Mouse (Mus musculus): Measurements from ENCODE around the gene Nfic.
"Not testable (repeated sequence)": the region's sequence is repeated elsewhere in the genome, so short reads cannot be mapped to it uniquely, and the experiment has no call there.

Nfic gene

GRCm38 (mm10) chr10:81460951-81461350, 5.5 kb upstream of the Nfic start:
- DNase-seq (ENCODE audit: low read depth, low spot score) = no peak

- DNase-seq (ENCODE audit: low read depth, low spot score) = no peak
Observed at GRCm38 (mm10) chr10:81460471-81460870, 5.0 kb upstream of the Nfic start.

- no peak for DNase-seq (ENCODE audit: low read depth, low spot score)
Observed at GRCm38 (mm10) chr10:81459399-81459798, 4.0 kb upstream of the Nfic start.

GRCm38 (mm10) chr10:81458267-81458666, 2.8 kb upstream of the Nfic start:
- no peak for DNase-seq (ENCODE audit: low read depth, low spot score)

GRCm38 (mm10) chr10:81457624-81458023, 2.2 kb upstream of the Nfic start:
- no peak for DNase-seq (ENCODE audit: low read depth, low spot score)

GRCm38 (mm10) chr10:81456983-81457563, 1.6 kb upstream of the Nfic start:
- DNase-seq (ENCODE audit: low read depth, low spot score) = no peak

- no peak for DNase-seq (ENCODE audit: low read depth, low spot score)
Observed at GRCm38 (mm10) chr10:81454106-81454505, 1.3 kb downstream of the Nfic start.

- no peak for DNase-seq (ENCODE audit: low read depth, low spot score)
Observed at GRCm38 (mm10) chr10:81452947-81453288, 2.5 kb downstream of the Nfic start.

- DNase-seq (ENCODE audit: low read depth, low spot score) = no peak
Observed at GRCm38 (mm10) chr10:81452237-81452946, 3.0 kb downstream of the Nfic start.

- no peak for DNase-seq (ENCODE audit: low read depth, low spot score)
Observed at GRCm38 (mm10) chr10:81451365-81451745, 4.1 kb downstream of the Nfic start.

- DNase-seq (ENCODE audit: low read depth, low spot score) = no peak
Observed at GRCm38 (mm10) chr10:81450641-81451364, 4.6 kb downstream of the Nfic start.

GRCm38 (mm10) chr10:81450140-81450539, 5.3 kb downstream of the Nfic start:
- DNase-seq (ENCODE audit: low read depth, low spot score) = no peak

GRCm38 (mm10) chr10:81445516-81445915, 9.9 kb downstream of the Nfic start:
- DNase-seq (ENCODE audit: low read depth, low spot score) = not testable (repeated sequence)

- DNase-seq (ENCODE audit: low read depth, low spot score) = no peak
Observed at GRCm38 (mm10) chr10:81441019-81441418, 14.4 kb downstream of the Nfic start.

- no peak for DNase-seq (ENCODE audit: low read depth, low spot score)
Observed at GRCm38 (mm10) chr10:81435436-81435835, 20.0 kb downstream of the Nfic start.

- no peak for DNase-seq (ENCODE audit: low read depth, low spot score)
Observed at GRCm38 (mm10) chr10:81434361-81435263, 20.8 kb downstream of the Nfic start.

GRCm38 (mm10) chr10:81433541-81434289, 21.7 kb downstream of the Nfic start:
- no peak for DNase-seq (ENCODE audit: low read depth, low spot score)

- DNase-seq (ENCODE audit: low read depth, low spot score) = no peak
Observed at GRCm38 (mm10) chr10:81432868-81433262, 22.6 kb downstream of the Nfic start.

- DNase-seq (ENCODE audit: low read depth, low spot score) = no peak
Observed at GRCm38 (mm10) chr10:81432169-81432867, 23.1 kb downstream of the Nfic start.

- DNase-seq (ENCODE audit: low read depth, low spot score) = no peak
Observed at GRCm38 (mm10) chr10:81431526-81432168, 23.8 kb downstream of the Nfic start.
